Mouse (Mus musculus): ENCODE results near the gene Wbp11.

The Wbp11 gene

DNA sequence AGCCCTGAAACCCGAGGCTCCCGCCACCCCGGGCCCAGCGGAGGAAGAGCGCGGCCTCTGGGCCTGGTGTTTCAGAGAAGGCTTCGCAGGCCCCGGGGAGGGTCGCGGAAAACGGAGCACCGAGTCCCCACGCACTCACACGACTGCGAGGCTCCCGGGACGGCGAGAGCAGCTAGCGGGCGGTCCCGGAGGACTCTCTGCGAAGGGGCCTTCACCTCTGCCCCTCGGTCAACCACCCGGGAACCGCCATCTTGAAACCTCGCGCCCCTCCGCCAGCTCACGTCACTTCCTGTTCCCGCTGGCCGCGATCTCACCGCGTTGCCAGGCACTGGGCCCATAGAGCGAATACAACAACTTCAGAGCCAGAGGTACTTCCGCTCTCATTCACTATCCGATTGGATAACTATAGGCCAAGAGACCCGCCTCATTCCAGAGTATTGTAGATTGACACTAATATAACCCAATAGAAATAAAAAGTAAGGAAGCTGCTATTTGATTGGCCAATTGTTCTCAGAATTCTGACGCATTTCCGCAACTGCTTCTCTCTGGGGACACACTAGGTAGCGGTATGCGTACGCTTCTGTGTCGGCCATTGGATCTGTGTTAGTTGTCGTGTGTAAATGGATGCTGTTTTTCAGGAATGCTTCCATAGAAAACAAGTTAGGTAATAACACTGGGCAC is at the start of gene Wbp11:
Gene Wbp11 (minus strand): TSS at position 353 of the 681 bp plus-strand sequence.
- peak; percentile 95 to 97 for DNase-seq (ENCODE audit: low spot score in 2 of 2)

GRCm38 (mm10) chr6:136875670-136876069 is 47.6 kb upstream of the Wbp11 start, which contains the start of gene Mgp:
Gene Mgp (minus strand): TSS chr6:136875823.
- no peak for DNase-seq (ENCODE audit: low spot score in 2 of 2)

DNA sequence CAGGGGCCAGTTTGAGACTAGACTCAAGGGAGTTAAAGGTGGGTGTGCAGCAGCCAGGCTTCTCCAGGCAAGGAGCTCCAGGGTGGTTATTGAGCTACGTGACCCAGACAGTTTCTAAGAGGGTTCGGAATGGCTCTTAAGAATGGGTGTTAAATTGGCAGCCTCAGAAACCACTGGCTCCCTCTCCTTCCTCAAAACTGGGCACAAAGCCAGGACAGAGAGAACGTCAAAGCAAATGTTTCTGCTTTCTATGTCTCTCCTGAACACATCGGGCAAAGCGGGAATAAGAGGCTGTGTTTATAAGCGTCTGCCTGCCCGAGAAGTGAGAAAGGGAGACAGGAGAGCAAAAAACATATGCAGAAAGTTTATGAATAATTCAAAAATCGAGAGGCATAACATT is 46.6 kb upstream of the Wbp11 start:
- no peak for DNase-seq (ENCODE audit: low spot score in 2 of 2)

GRCm38 (mm10) chr6:136868921-136869320 is 40.9 kb upstream of the Wbp11 start:
- no peak for DNase-seq (ENCODE audit: low spot score in 2 of 2)

DNA sequence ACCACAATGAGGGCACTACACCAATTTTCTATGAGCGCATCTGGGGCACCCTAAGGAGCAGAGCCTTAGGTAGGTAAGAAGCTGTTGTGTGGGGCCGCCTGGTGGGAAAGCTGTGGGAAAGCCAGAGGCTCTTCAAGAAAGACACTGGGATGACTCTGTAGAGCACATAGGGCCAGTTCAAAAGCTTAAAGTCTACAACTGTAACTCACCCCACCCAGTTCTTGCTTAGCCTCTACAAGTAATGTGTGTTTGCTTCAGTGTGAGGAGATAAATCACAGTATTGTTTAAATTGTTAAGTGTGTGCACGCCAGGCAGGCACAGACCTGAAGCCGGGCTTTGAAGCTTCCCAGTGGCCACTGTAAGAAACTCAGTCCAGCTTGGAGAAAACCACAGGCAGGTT is 38.1 kb upstream of the Wbp11 start:
- no peak for DNase-seq (ENCODE audit: low spot score in 2 of 2)

DNA sequence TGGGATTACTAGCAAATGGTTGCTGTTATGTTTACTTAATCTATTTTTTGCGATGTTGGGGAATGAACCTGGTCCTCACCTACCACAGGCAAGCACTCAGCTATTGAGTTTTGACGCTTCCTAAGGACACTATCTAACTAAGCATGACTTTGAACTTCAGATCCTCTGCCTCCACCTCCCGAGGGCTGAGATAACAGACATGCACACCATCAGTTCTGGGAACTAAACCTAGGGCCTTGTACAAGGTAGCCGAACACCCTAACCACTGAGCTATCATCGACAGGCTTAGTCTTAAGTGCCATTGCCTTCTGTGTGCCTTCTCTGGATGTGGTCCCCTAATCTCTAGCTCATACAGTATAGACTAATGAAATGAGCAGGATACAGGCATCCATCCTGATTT is 37.3 kb upstream of the Wbp11 start:
- no peak for DNase-seq (ENCODE audit: low spot score in 2 of 2)

GRCm38 (mm10) chr6:136861020-136861419 is 33.0 kb upstream of the Wbp11 start:
- peak in 1 of 2 experiments; percentile 42 for DNase-seq (ENCODE audit: low spot score in 2 of 2)

- no peak for DNase-seq (ENCODE audit: low spot score in 2 of 2)
Observed at GRCm38 (mm10) chr6:136858420-136858819, 30.4 kb upstream of the Wbp11 start.

DNA sequence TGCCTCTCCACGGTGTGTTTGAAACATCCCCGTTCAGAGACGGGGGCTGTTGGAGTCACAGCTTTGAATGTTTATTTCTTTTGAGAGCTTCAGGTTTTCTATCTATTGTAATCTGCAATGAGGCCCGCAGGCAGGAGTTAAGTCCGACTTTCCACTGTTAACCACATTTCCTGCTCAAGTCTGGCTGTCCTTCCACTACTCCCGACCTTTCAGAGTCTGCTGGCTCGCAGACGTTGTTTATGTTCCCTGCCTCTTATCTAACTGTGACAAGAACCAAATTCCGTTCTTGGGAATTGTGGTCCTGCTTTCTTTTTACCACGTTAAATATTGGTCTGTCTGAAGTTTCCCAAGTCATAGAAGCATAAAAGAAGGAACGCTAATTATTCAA is 29.8 kb upstream of the Wbp11 start:
- DNase-seq (ENCODE audit: low spot score in 2 of 2), result no peak

- peak; percentile 71 to 82 for DNase-seq (ENCODE audit: low spot score in 2 of 2)
Observed at GRCm38 (mm10) chr6:136857186-136857872, 29.3 kb upstream of the Wbp11 start, which contains the start of gene Art4. Gene Art4 (minus strand): TSS chr6:136857733.

DNA sequence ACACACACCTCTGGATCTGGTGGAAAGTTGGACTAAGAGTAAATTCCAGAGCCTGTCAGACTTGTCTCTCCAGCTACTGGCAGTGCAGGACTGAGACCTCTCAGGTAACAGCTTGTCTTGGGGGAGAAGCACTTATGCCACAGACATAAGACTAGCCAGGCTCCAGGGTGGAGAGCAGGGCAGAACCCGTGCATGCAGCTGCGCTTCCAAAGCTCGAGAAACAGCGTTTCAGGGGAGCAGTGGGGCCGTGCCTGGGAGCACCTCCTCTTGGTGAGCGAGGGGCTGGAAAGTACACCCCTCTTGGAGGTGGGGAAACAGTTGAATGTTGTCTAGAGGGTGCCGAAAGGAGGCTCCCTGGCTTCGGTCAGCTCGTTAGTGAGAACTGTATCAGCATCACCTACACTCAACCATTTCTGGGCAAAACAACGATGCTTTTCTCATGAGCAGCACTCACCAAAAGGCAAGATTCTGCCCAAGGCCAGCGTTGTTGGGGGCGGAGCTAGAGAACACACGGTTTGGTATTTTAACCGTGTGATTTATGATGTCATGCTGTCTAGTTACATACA is 28.1 kb upstream of the Wbp11 start:
- peak; percentile 39 to 60 for DNase-seq (ENCODE audit: low spot score in 2 of 2)

- DNase-seq (ENCODE audit: low spot score in 2 of 2), result peak in 1 of 2 experiments; percentile 22
Observed at GRCm38 (mm10) chr6:136855183-136855582, 27.1 kb upstream of the Wbp11 start.

DNA sequence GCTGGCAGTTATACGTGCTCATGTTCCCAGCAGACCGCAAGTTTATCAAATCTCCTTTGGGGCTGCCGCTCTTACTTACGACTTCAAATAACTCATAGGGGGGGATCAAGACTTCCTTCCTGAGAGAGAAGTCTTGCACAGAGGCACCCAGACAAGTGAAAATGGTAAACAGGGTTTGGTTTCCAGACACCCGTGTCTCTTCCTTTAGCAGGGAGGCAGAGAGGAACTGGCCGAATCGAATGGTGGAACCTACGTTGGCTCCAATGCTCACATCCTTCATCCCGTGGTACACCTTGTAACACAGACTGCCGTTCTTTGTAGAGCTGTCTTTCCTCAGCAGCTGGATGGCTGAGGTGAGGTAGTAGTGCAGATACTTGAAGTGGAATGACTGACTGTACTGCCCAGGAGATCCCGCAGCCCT is 26.3 kb upstream of the Wbp11 start:
- DNase-seq (ENCODE audit: low spot score in 2 of 2), result peak; percentile 39 to 41

GRCm38 (mm10) chr6:136852762-136853161 is 24.7 kb upstream of the Wbp11 start:
- DNase-seq (ENCODE audit: low spot score in 2 of 2), result no peak

GRCm38 (mm10) chr6:136852348-136852747 is 24.3 kb upstream of the Wbp11 start:
- no peak for DNase-seq (ENCODE audit: low spot score in 2 of 2)

DNA sequence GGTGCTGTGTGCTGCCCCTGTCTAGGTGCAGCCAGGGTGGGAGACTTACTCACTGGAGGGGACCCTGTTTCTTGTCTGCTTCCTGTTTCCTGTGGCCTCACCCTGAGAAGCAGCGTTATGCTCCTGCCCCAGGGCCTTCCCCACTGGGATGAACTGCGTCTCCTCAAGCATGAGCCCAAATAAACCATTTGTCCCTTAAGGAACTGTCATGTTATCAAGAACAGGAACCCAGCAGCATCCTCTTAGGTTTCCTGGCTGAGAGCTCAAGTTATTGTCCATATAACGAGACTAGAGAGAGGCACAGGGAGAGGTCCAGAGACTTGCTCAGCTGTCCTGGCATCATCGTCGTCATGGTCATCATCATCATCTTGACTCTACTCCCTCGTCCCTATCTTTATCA is 22.2 kb upstream of the Wbp11 start:
- DNase-seq (ENCODE audit: low spot score in 2 of 2), result no peak

DNA sequence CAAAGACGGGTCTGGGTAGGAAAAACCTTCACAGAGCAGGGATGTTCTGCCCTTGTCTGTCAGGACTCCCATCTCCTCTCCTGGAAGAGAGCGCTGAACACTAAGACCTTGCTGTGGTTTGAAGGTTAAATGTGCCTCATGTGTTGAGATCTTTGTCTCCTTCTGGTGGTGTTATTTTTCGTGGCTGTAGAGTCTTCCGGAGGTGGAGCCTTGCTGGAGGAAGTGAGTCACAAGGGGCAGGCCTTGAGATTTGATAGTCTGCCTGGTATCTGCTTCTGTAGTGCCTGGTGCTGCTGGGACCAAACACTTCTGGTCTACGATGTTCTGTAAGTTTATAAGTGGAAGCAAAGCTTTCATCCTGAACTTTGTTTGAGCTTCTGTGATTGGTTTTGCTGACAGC is 20.9 kb upstream of the Wbp11 start:
- no peak for DNase-seq (ENCODE audit: low spot score in 2 of 2)

GRCm38 (mm10) chr6:136848399-136848798 is 20.4 kb upstream of the Wbp11 start:
- no peak for DNase-seq (ENCODE audit: low spot score in 2 of 2)

DNA sequence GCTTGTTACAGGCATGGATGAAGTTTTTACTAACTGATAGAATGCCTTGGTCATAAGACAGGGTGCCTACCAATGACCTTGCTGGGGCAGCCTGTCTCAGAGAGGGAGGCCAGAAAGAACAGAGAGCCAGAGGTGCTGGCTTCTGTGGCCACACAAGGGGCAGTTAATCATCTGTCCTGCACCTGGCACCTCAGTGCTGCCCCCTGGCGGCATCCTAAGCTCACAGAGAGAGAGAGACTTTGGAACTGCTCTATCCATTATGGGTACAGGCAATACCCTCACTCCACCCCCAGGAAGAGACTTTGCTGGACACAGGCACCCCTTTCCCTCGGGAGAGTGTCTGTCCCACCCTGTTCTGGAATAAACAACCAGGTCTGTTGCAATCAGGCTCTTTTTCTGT is 19.8 kb upstream of the Wbp11 start:
- DNase-seq (ENCODE audit: low spot score in 2 of 2), result peak; percentile 48 to 64

DNA sequence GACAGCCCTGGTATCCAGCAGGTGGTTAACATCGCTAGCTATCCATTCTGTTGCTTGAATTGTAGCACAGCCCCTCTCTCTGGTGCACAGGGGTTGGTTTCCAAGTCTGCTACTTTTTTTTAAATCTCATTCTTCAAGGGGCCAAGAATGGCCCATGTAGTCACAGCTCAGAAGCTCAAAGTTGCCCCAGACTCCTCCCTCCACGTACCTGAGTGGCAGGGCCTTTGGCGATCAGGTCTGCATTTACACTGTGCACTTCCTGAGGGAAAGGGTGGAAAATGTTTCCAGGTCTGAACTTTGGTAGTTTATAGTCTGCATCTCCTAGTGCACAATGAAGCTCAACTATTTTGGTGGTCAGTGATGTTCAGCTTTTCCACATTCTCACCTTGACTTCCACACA is 19.2 kb upstream of the Wbp11 start:
- no peak for DNase-seq (ENCODE audit: low spot score in 2 of 2)

GRCm38 (mm10) chr6:136845706-136846480 is 17.9 kb upstream of the Wbp11 start:
- DNase-seq (ENCODE audit: low spot score in 2 of 2), result no peak

- DNase-seq (ENCODE audit: low spot score in 2 of 2), result no peak
Observed at GRCm38 (mm10) chr6:136844903-136845302, 16.9 kb upstream of the Wbp11 start.
